Mouse (Mus musculus): Measurements from ENCODE around the gene Mllt11.

- TF ChIP-seq CTCF (IDR thresholded peaks at IDR 0.05; ENCODE audit: low read depth, low read length) (no peak), POLR2A (IDR thresholded peaks at IDR 0.05; ENCODE audit: borderline replicate concordance, low read depth, low read length) (no peak)
Observed at GRCm38 (mm10) chr3:95184796-95185577, 47.0 kb downstream of the Mllt11 start.
